Mouse (Mus musculus) forebrain, embryonic 11.5 days (tissue): Measurements from ENCODE around the gene Ufsp1. TPM values are rescaled to one million over a fixed set of nuclear protein-coding genes. Genes with fewer than 3 reads are reported as not detected.

Source experiments
- ATAC-seq: fragments of 200-750 bp; cut with Nextera tagmentation; replicated peaks from 2 replicates; pipeline ENCODE4 v1.8.0; 2017; ENCODE audit warnings: moderate TSS enrichment; ENCODE audit not compliant: low FRiP score
- DNase-seq: peaks from one replicate; pipeline ENCODE4 v3.0.0-alpha.2; 2017; ENCODE audit warnings: low spot score
- H3K27ac ChIP-seq: fragments of 300-500 bp; sonication (generic); 2 replicates; pipeline ENCODE4 v1.5.1; 2014; ENCODE audit warnings: low read depth, low read length
- H3K27me3 ChIP-seq: fragments of 300-500 bp; sonication (generic); 2 replicates; pipeline ENCODE4 v1.6.1; 2014; ENCODE audit warnings: mild to moderate bottlenecking, low read length, mixed read lengths; ENCODE audit not compliant: control insufficient read depth, insufficient read depth
- H3K36me3 ChIP-seq: fragments of 300-500 bp; sonication (generic); 2 replicates; pipeline ENCODE4 v1.6.1; 2014; ENCODE audit warnings: mild to moderate bottlenecking, low read length, moderate library complexity, mixed read lengths; ENCODE audit not compliant: control insufficient read depth, insufficient read depth
- H3K4me1 ChIP-seq: fragments of 300-500 bp; sonication (generic); replicated peaks from 2 replicates; pipeline ENCODE4 v1.6.1; 2014; ENCODE audit warnings: low read length, mixed read lengths; ENCODE audit not compliant: control insufficient read depth, insufficient read depth
- H3K4me2 ChIP-seq: fragments of 300-500 bp; sonication (generic); 2 replicates; pipeline ENCODE4 v1.6.1; 2014; ENCODE audit warnings: low read depth, mild to moderate bottlenecking, low read length, moderate library complexity, mixed read lengths; ENCODE audit not compliant: severe bottlenecking
- H3K4me3 ChIP-seq: fragments of 300-500 bp; sonication (generic); 2 replicates; pipeline ENCODE4 v1.5.1; 2014; ENCODE audit warnings: low read depth, low read length
- H3K9ac ChIP-seq: fragments of 300-500 bp; sonication (generic); 2 replicates; pipeline ENCODE4 v1.6.1; 2014; ENCODE audit warnings: low read length
- H3K9me3 ChIP-seq: fragments of 300-500 bp; sonication (generic); 2 replicates; pipeline ENCODE4 v1.6.1; 2016; ENCODE audit warnings: low read length, mixed read lengths; ENCODE audit not compliant: control insufficient read depth
- WGBS: fragments of 180-500 bp; shearing (Covaris S2); extraction: QIAGEN DNeasy Blood & Tissue Kit; methylation state at CpG from one replicate; pipeline ENCODE4 v1.1.7; 2014; 5-methylcytosine and 5-hydroxymethylcytosine counted together
- polyA plus RNA-seq: library from polyadenylated mRNA; unstranded; fragments of >200 nt; fragmentation: Nextera tagmentation; extraction: Ambion mirVana; gene quantifications from 2 replicates; pipeline ENCODE4 v1.2.1, GENCODE M21; 2014

Gene Ufsp1
- polyA plus RNA-seq, 1 experiment from 2014 or later = 8.0 TPM

GRCm38 (mm10) chr5:137333512-137334174 is 39.2 kb downstream of the Ufsp1 start, which contains the start of gene Slc12a9:
Slc12a9 (minus strand) TSS chr5:137333597.
- ATAC-seq = peak; percentile 94
- WGBS = under 1% methylated on average over 44 of the region's 44 CpGs
- DNase-seq = peak; percentile 94
- Histone ChIP-seq H3K9ac (peak within 1 kb of the TSS; percentile 80), H3K4me3 (peak within 1 kb of the TSS; percentile 61), H3K4me2 (peak within 1 kb of the TSS; percentile 96), H3K36me3 (no peaks in the 10 kb centered on the region), H3K27ac (0 out of 2 replicates have a peak within 1 kb of the TSS, but pooled peaks have one; percentile 37), H3K4me1 (peaks cover 2% of the 10 kb centered on the region; the same call in 1 of the 2 replicates), H3K9me3 (no peaks in the 10 kb centered on the region), H3K27me3 (no peaks in the 10 kb centered on the region)

GRCm38 (mm10) chr5:137334317-137334716 is 39.9 kb downstream of the Ufsp1 start:
- no peak for DNase-seq
- no peaks in the 10 kb centered on the region for H3K27me3 ChIP-seq
- peaks cover 6% of the 10 kb centered on the region for H3K4me1 ChIP-seq
- WGBS = 68% methylated on average over 10 of the region's 10 CpGs
- H3K9ac ChIP-seq = no peak overlapping the region
- no peak for ATAC-seq
- no peaks in the 10 kb centered on the region for H3K36me3 ChIP-seq
- H3K4me3 ChIP-seq = no peak overlapping the region
- H3K9me3 ChIP-seq = no peaks in the 10 kb centered on the region
- H3K27ac ChIP-seq = no peak overlapping the region
- no peak overlapping the region for H3K4me2 ChIP-seq

GRCm38 (mm10) chr5:137335066-137335465 is 40.6 kb downstream of the Ufsp1 start:
- Histone ChIP-seq H3K9me3 (no peaks in the 10 kb centered on the region), H3K4me3 (no peak overlapping the region), H3K27ac (no peak overlapping the region), H3K9ac (no peak overlapping the region), H3K27me3 (no peaks in the 10 kb centered on the region), H3K36me3 (no peaks in the 10 kb centered on the region), H3K4me1 (peaks cover 12% of the 10 kb centered on the region), H3K4me2 (no peak overlapping the region)
- DNase-seq (no peak), ATAC-seq (no peak)
- 72% methylated on average over 6 of the region's 6 CpGs for WGBS

- 64% methylated on average over 8 of the region's 8 CpGs for WGBS
- Histone ChIP-seq H3K36me3 (no peaks in the 10 kb centered on the region), H3K27me3 (no peaks in the 10 kb centered on the region), H3K9ac (no peak overlapping the region), H3K4me1 (peaks cover 12% of the 10 kb centered on the region), H3K4me3 (no peak overlapping the region), H3K9me3 (no peaks in the 10 kb centered on the region), H3K4me2 (no peak overlapping the region), H3K27ac (no peak overlapping the region)
- ATAC-seq (no peak), DNase-seq (no peak)
These were observed 42.8 kb downstream of the Ufsp1 start for GRCm38 (mm10) chr5:137337190-137337589.

- DNase-seq = peak; percentile 92
- Histone ChIP-seq H3K27ac (0 out of 2 replicates have a peak overlapping the region, but pooled peaks have one; percentile 37), H3K27me3 (no peaks in the 10 kb centered on the region), H3K4me3 (peak overlapping the region; percentile 30), H3K4me2 (peak overlapping the region; percentile 78), H3K36me3 (no peaks in the 10 kb centered on the region), H3K9ac (peak overlapping the region; percentile 50), H3K9me3 (no peaks in the 10 kb centered on the region), H3K4me1 (peaks cover 11% of the 10 kb centered on the region)
- peak; percentile 79 for ATAC-seq
- 1% methylated on average over 19 of the region's 19 CpGs for WGBS
These were observed 43.8 kb downstream of the Ufsp1 start for GRCm38 (mm10) chr5:137338256-137338655.

- 0 out of 2 replicates have a peak overlapping the region, but pooled peaks have one; percentile 37 for H3K27ac ChIP-seq
- H3K9me3 ChIP-seq = no peaks in the 10 kb centered on the region
- peak overlapping the region; percentile 78 for H3K4me2 ChIP-seq
- H3K36me3 ChIP-seq = no peaks in the 10 kb centered on the region
- H3K9ac ChIP-seq = peak overlapping the region; percentile 50
- DNase-seq (no peak), ATAC-seq (peak; percentile 21; the same call in 1 of the 2 replicates)
- 1% methylated on average over 11 of the region's 11 CpGs for WGBS
- H3K4me3 ChIP-seq = peak overlapping the region; percentile 30
- peaks cover 11% of the 10 kb centered on the region for H3K4me1 ChIP-seq
- H3K27me3 ChIP-seq = no peaks in the 10 kb centered on the region
These were observed 44.3 kb downstream of the Ufsp1 start for GRCm38 (mm10) chr5:137338663-137339289.

GRCm38 (mm10) chr5:137339290-137339979 is 45.0 kb downstream of the Ufsp1 start:
- peak overlapping the region; percentile 30 for H3K4me3 ChIP-seq
- WGBS = 4% methylated on average over 22 of the region's 22 CpGs
- DNase-seq (no peak), ATAC-seq (peak; percentile 54)
- peak overlapping the region; percentile 50 for H3K9ac ChIP-seq
- no peaks in the 10 kb centered on the region for H3K36me3 ChIP-seq
- peak overlapping the region; percentile 10; the same call in 1 of the 2 replicates for H3K27ac ChIP-seq
- no peaks in the 10 kb centered on the region for H3K9me3 ChIP-seq
- peaks cover 11% of the 10 kb centered on the region for H3K4me1 ChIP-seq
- H3K27me3 ChIP-seq = no peaks in the 10 kb centered on the region
- H3K4me2 ChIP-seq = peak overlapping the region; percentile 78

GRCm38 (mm10) chr5:137340222-137340621 is 45.8 kb downstream of the Ufsp1 start:
- Histone ChIP-seq H3K9ac (no peak overlapping the region), H3K4me1 (peaks cover 11% of the 10 kb centered on the region), H3K36me3 (no peaks in the 10 kb centered on the region), H3K9me3 (no peaks in the 10 kb centered on the region), H3K27me3 (no peaks in the 10 kb centered on the region), H3K27ac (no peak overlapping the region), H3K4me3 (no peak overlapping the region), H3K4me2 (no peak overlapping the region)
- ATAC-seq = no peak
- WGBS = 76% methylated on average over 6 of the region's 6 CpGs
- DNase-seq = no peak
